Mouse (Mus musculus): ENCODE measurements around the gene Cntnap2.

The Cntnap2 gene

GRCm38 (mm10) chr6:45945144-45945985, 886.2 kb downstream of the Cntnap2 start:
- no peak for DNase-seq

GRCm38 (mm10) chr6:45954773-45955172, 895.6 kb downstream of the Cntnap2 start:
- no peak for DNase-seq

GRCm38 (mm10) chr6:45964494-45964893, 905.3 kb downstream of the Cntnap2 start:
- DNase-seq = no peak

GRCm38 (mm10) chr6:45974471-45975154, 915.5 kb downstream of the Cntnap2 start:
- DNase-seq = peak; percentile 22 to 27

GRCm38 (mm10) chr6:45979171-45979570, 920.0 kb downstream of the Cntnap2 start:
- peak; percentile 21 to 43 for DNase-seq

- DNase-seq = peak in 1 of 2 experiments; percentile 5
These were observed 928.9 kb downstream of the Cntnap2 start for GRCm38 (mm10) chr6:45988051-45988450.

GRCm38 (mm10) chr6:45991086-45991485, 931.9 kb downstream of the Cntnap2 start:
- peak; percentile 86 for DNase-seq

- DNase-seq = peak; percentile 3 to 23
These were observed 963.5 kb downstream of the Cntnap2 start for GRCm38 (mm10) chr6:46022515-46023143.

GRCm38 (mm10) chr6:46031821-46032594, 972.9 kb downstream of the Cntnap2 start:
- DNase-seq = peak in 1 of 2 experiments; percentile 19

- DNase-seq = peak; percentile 22 to 34
These were observed 974.0 kb downstream of the Cntnap2 start for GRCm38 (mm10) chr6:46033108-46033507.

GRCm38 (mm10) chr6:46040671-46041070, 981.5 kb downstream of the Cntnap2 start:
- no peak for DNase-seq

GRCm38 (mm10) chr6:46080236-46080635, 1021.1 kb downstream of the Cntnap2 start:
- DNase-seq = no peak

GRCm38 (mm10) chr6:46081432-46081831, 1022.3 kb downstream of the Cntnap2 start:
- DNase-seq = no peak

- no peak for DNase-seq
These were observed 1084.2 kb downstream of the Cntnap2 start for GRCm38 (mm10) chr6:46143189-46143841.

GRCm38 (mm10) chr6:46166837-46167236, 1107.7 kb downstream of the Cntnap2 start:
- no peak for DNase-seq

- DNase-seq = no peak
These were observed 1138.1 kb downstream of the Cntnap2 start for GRCm38 (mm10) chr6:46197298-46197697.

GRCm38 (mm10) chr6:46201828-46202227, 1142.7 kb downstream of the Cntnap2 start:
- DNase-seq = no peak

- DNase-seq = peak; percentile 23 to 41
These were observed 1146.4 kb downstream of the Cntnap2 start for GRCm38 (mm10) chr6:46205531-46205930.

- DNase-seq = no peak
These were observed 1173.7 kb downstream of the Cntnap2 start for GRCm38 (mm10) chr6:46232889-46233288.

- DNase-seq = no peak
These were observed 1181.2 kb downstream of the Cntnap2 start for GRCm38 (mm10) chr6:46240349-46240748.

- peak; percentile 70 to 79 for DNase-seq
These were observed 1204.0 kb downstream of the Cntnap2 start for GRCm38 (mm10) chr6:46263171-46263570.

GRCm38 (mm10) chr6:46346946-46347345, 1287.8 kb downstream of the Cntnap2 start:
- DNase-seq = peak; percentile 67 to 75

Measured in cerebellum, postnatal 10 days (tissue).